Mouse (Mus musculus) activated CD4-positive, CD25-positive, alpha-beta regulatory T cell (primary cell): ENCODE measurements around the gene Nsg2. TPM values are rescaled to one million over a fixed set of nuclear protein-coding genes. Genes with fewer than 3 reads are reported as not detected.

Experiments used
- polyA plus RNA-seq, 2 experiments: library from polyadenylated mRNA; unstranded; fragments of 100-300 nt; shearing (Covaris generic); gene quantifications; one replicate each; pipeline ENCODE4 v1.2.1; 2017

Nsg2 gene
- polyA plus RNA-seq = 100 to 1,000 TPM in 1 of 2 experiments, 10 to 100 TPM in 1; 74.9 to 188 TPM

GRCm38 (mm10) chr11:32000281-32000680 lies at the start of gene Nsg2:
Gene Nsg2, plus strand, starts transcription at chr11:32000463.

GRCm38 (mm10) chr11:31965256-31966134 lies 34.8 kb upstream of the Nsg2 start, which contains the start of gene 4930524B15Rik:
Gene 4930524B15Rik, plus strand, starts transcription at chr11:31965592.

Other genes starting within 250 kb of the Nsg2 start
- 10 to 100 TPM in 1 of 2 experiments, 1 to 10 TPM in 1; 7.3 to 13.8 TPM for gene Cpeb4, start 128.3 kb upstream of the Nsg2 start, polyA plus RNA-seq
- not detected for gene 4930524B15Rik, start 34.9 kb upstream of the Nsg2 start, polyA plus RNA-seq
- gene Il9r, start 199.8 kb downstream of the Nsg2 start, polyA plus RNA-seq = 10 to 100 TPM in 1 of 2 experiments, 1 to 10 TPM in 1; 7.2 to 23.8 TPM
- 10 to 100 TPM; 57.6 to 60.8 TPM for gene Snrnp25, start 205.0 kb downstream of the Nsg2 start, polyA plus RNA-seq
- 1 to 10 TPM in 1 of 2 experiments, under 1 TPM in 1; 0.15 to 2.6 TPM for gene Rhbdf1, start 221.8 kb downstream of the Nsg2 start, polyA plus RNA-seq
- 10 to 100 TPM; 26.1 to 44.5 TPM for gene Mpg, start 226.0 kb downstream of the Nsg2 start, polyA plus RNA-seq